Mouse (Mus musculus) midbrain, embryonic 16.5 days (tissue): ENCODE measurements around the gene Ckm. TPM values are rescaled to one million over a fixed set of nuclear protein-coding genes. Genes with fewer than 3 reads are reported as not detected.

Source experiments
- ATAC-seq: fragments of 200-750 bp; cut with Nextera tagmentation; 2 replicates; pipeline ENCODE4 v1.8.0; 2017; ENCODE audit warnings: moderate TSS enrichment
- H3K27ac ChIP-seq: fragments of 300-500 bp; sonication (generic); 2 replicates; pipeline ENCODE4 v1.5.1; 2014; ENCODE audit warnings: mild to moderate bottlenecking, low read length, mixed read lengths
- H3K27me3 ChIP-seq: fragments of 300-500 bp; sonication (generic); 2 replicates; pipeline ENCODE4 v1.6.1; 2014; ENCODE audit warnings: low read depth, low read length, mixed read lengths; ENCODE audit not compliant: control insufficient read depth, insufficient read depth
- H3K36me3 ChIP-seq: fragments of 300-500 bp; sonication (generic); 2 replicates; pipeline ENCODE4 v1.6.1; 2014; ENCODE audit warnings: mild to moderate bottlenecking, low read length, moderate library complexity, mixed read lengths; ENCODE audit not compliant: control insufficient read depth, insufficient read depth
- H3K4me1 ChIP-seq: fragments of 300-500 bp; sonication (generic); 2 replicates; pipeline ENCODE4 v1.6.1; 2014; ENCODE audit warnings: mild to moderate bottlenecking, low read length, mixed read lengths; ENCODE audit not compliant: control insufficient read depth, insufficient read depth
- H3K4me2 ChIP-seq: fragments of 300-500 bp; sonication (generic); 2 replicates; pipeline ENCODE4 v1.6.1; 2014; ENCODE audit warnings: mild to moderate bottlenecking, low read length, mixed read lengths
- H3K4me3 ChIP-seq: fragments of 300-500 bp; sonication (generic); 2 replicates; pipeline ENCODE4 v1.5.1; 2014; ENCODE audit warnings: low read depth, mild to moderate bottlenecking, low read length, moderate library complexity, mixed read lengths
- H3K9ac ChIP-seq: fragments of 300-500 bp; sonication (generic); 2 replicates; pipeline ENCODE4 v1.6.1; 2014; ENCODE audit warnings: low read depth, low read length, mixed read lengths
- H3K9me3 ChIP-seq: fragments of 300-500 bp; sonication (generic); replicated peaks from 2 replicates; pipeline ENCODE4 v1.6.1; 2014; ENCODE audit warnings: mild to moderate bottlenecking, low read length, mixed read lengths; ENCODE audit not compliant: control insufficient read depth, poor library complexity, severe bottlenecking
- WGBS: fragments of 180-500 bp; shearing (Covaris S2); extraction: QIAGEN DNeasy Blood & Tissue Kit; methylation state at CpG from one replicate; pipeline ENCODE4 v1.1.7; 2014; 5-methylcytosine and 5-hydroxymethylcytosine counted together
- polyA plus RNA-seq: library from polyadenylated mRNA; unstranded; fragments of >200 nt; fragmentation: Nextera tagmentation; extraction: Ambion mirVana; gene quantifications from 2 replicates; pipeline ENCODE4 v1.2.1, GENCODE M21; 2015

Ckm gene
- polyA plus RNA-seq, 1 experiment from 2014 or later = 0.35 TPM

DNA sequence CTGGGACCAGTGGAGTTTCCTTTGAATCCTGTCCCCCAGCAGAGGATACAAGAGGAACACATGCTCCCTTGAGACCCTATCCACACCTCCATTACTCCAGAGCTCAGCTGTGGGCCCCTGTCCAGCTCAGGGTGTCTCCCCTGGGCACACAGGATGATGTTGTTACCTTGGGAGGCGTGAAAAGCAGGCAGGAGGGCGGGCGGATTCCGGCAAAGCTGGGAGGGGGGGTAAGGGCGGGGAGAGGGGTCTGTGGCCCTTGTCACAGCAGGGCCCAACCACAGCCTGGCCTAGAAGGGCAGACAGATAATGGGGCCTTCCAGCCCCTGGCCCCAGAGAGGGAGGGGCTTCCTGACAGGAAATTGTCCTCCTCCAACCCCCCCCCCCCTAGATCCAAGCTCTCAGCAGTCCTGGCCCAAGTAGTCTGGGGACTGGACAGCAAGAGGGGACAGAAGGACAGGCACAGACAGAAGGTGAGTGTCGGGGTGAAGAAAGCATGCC is 58.4 kb downstream of the Ckm start, which contains the start of gene Exoc3l2:
Gene Exoc3l2, plus strand, starts transcription at position 448 of the 498 bp plus-strand sequence.
- H3K9ac ChIP-seq = no peak within 1 kb of the TSS
- no peak within 1 kb of the TSS for H3K4me2 ChIP-seq
- no peaks in the 10 kb centered on the region for H3K9me3 ChIP-seq
- no peaks in the 10 kb centered on the region for H3K36me3 ChIP-seq
- no peak within 1 kb of the TSS for H3K4me3 ChIP-seq
- 22% methylated on average over 6 of the region's 6 CpGs for WGBS
- H3K27me3 ChIP-seq = peaks cover 13% of the 10 kb centered on the region
- no peak within 1 kb of the TSS for H3K27ac ChIP-seq
- H3K4me1 ChIP-seq = peaks cover 5% of the 10 kb centered on the region
- no peak for ATAC-seq

GRCm38 (mm10) chr7:19464367-19465307 is 60.1 kb downstream of the Ckm start:
- no peak overlapping the region for H3K4me3 ChIP-seq
- no peaks in the 10 kb centered on the region for H3K36me3 ChIP-seq
- no peak overlapping the region for H3K27ac ChIP-seq
- peaks cover 1% of the 10 kb centered on the region for H3K4me1 ChIP-seq
- H3K9ac ChIP-seq = peak overlapping the region; percentile 45; the same call in 1 of the 2 replicates
- H3K9me3 ChIP-seq = no peaks in the 10 kb centered on the region
- WGBS = 6% methylated on average over 22 of the region's 22 CpGs
- ATAC-seq = no peak
- H3K27me3 ChIP-seq = peaks cover 21% of the 10 kb centered on the region
- H3K4me2 ChIP-seq = no peak overlapping the region

DNA sequence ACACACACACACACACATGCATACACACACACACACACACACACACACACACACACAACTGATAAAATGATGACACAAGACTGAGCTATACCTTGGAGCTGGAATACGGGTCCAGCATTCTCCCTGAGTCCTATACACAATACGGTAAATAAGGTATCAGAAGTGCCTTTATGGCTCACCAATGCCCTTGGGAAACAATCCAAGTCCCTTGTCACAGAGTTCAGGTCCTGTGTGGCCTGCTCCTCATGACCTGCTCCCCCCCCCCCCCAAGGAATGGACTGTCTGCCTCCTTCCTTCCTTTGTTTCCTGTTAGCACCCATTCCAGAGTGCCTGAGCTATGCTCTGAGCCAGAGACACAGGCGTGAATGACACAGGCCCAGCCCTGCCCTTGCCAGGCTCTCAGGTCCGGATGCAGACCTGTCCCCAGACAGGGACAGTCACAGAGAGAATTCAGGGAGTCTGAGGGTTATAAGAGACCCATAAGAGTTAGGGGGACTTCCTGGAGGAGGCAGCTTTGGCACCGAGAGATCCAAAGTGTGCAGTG is 62.1 kb downstream of the Ckm start:
- Histone ChIP-seq H3K4me3 (no peak overlapping the region), H3K4me2 (no peak overlapping the region), H3K9me3 (no peaks in the 10 kb centered on the region), H3K4me1 (no peaks in the 10 kb centered on the region; the same call in 1 of the 2 replicates), H3K27ac (no peak overlapping the region), H3K9ac (no peak overlapping the region), H3K27me3 (peaks cover 35% of the 10 kb centered on the region), H3K36me3 (no peaks in the 10 kb centered on the region)
- 58% methylated on average over 5 of the region's 5 CpGs for WGBS
- no peak for ATAC-seq

- ATAC-seq = no peak
Observed at GRCm38 (mm10) chr7:19467638-19468037, 63.1 kb downstream of the Ckm start.

DNA sequence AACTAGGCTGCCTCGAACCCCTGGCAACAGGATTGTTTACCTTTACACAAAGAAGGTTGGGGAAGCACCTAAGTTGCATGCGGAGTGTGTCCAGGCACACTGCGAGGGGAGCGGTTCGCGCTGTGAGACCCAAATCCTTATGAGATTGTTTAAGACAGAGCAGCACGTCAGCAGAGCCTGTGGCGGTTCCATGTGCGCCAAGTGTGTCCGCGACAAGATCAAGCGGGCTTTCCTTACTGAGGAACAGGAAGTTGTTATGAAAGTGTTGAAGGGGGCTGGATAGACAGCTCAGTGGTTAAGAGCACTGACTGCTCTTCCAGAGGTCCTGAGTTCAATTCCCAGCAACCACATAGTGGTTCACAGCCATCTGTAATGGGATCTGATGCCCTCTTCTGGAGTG is 63.7 kb downstream of the Ckm start:
- no peak overlapping the region for H3K4me3 ChIP-seq
- no peak overlapping the region for H3K9ac ChIP-seq
- no peak overlapping the region for H3K27ac ChIP-seq
- WGBS = 61% methylated on average over 12 of the region's 12 CpGs
- ATAC-seq = no peak
- no peak overlapping the region for H3K4me2 ChIP-seq
- no peaks in the 10 kb centered on the region for H3K9me3 ChIP-seq
- H3K27me3 ChIP-seq = peaks cover 49% of the 10 kb centered on the region
- H3K36me3 ChIP-seq = no peaks in the 10 kb centered on the region
- no peaks in the 10 kb centered on the region for H3K4me1 ChIP-seq

More at GRCm38 (mm10) chr7:19467638-19468037, 63.1 kb downstream of the Ckm start:
- no peaks in the 10 kb centered on the region for H3K36me3 ChIP-seq
- no peaks in the 10 kb centered on the region for H3K4me1 ChIP-seq
- WGBS = 41% methylated on average over 6 of the region's 6 CpGs
- peaks cover 44% of the 10 kb centered on the region for H3K27me3 ChIP-seq
- no peak overlapping the region for H3K4me2 ChIP-seq
- no peak overlapping the region for H3K27ac ChIP-seq
- no peak overlapping the region for H3K9ac ChIP-seq
- H3K4me3 ChIP-seq = no peak overlapping the region
- H3K9me3 ChIP-seq = no peaks in the 10 kb centered on the region

GRCm38 (mm10) chr7:19469404-19469803 is 64.8 kb downstream of the Ckm start:
- no peak overlapping the region for H3K9ac ChIP-seq
- H3K4me1 ChIP-seq = no peaks in the 10 kb centered on the region
- H3K9me3 ChIP-seq = no peaks in the 10 kb centered on the region
- no peak overlapping the region for H3K27ac ChIP-seq
- H3K36me3 ChIP-seq = no peaks in the 10 kb centered on the region
- 25% methylated on average over 23 of the region's 23 CpGs for WGBS
- peaks cover 49% of the 10 kb centered on the region for H3K27me3 ChIP-seq
- no peak overlapping the region for H3K4me3 ChIP-seq
- no peak for ATAC-seq
- no peak overlapping the region for H3K4me2 ChIP-seq

- H3K27ac ChIP-seq = no peak overlapping the region
- no peak overlapping the region for H3K4me2 ChIP-seq
- H3K27me3 ChIP-seq = peaks cover 52% of the 10 kb centered on the region
- H3K36me3 ChIP-seq = no peaks in the 10 kb centered on the region
- no peak overlapping the region for H3K9ac ChIP-seq
- no peak overlapping the region for H3K4me3 ChIP-seq
- ATAC-seq = no peak
- no peaks in the 10 kb centered on the region for H3K4me1 ChIP-seq
- H3K9me3 ChIP-seq = no peaks in the 10 kb centered on the region
- WGBS = 4% methylated on average over 14 of the region's 14 CpGs
Observed at GRCm38 (mm10) chr7:19470308-19470707, 65.7 kb downstream of the Ckm start.

- H3K4me1 ChIP-seq = no peaks in the 10 kb centered on the region
- WGBS = 43% methylated on average over 4 of the region's 4 CpGs
Observed at GRCm38 (mm10) chr7:19472403-19472802, 67.8 kb downstream of the Ckm start.

More at GRCm38 (mm10) chr7:19472403-19472802, 67.8 kb downstream of the Ckm start:
- Histone ChIP-seq H3K9me3 (no peaks in the 10 kb centered on the region), H3K36me3 (no peaks in the 10 kb centered on the region), H3K27me3 (peaks cover 45% of the 10 kb centered on the region), H3K27ac (no peak overlapping the region), H3K4me2 (no peak overlapping the region), H3K9ac (no peak overlapping the region), H3K4me3 (no peak overlapping the region)
- ATAC-seq = no peak
